Mouse (Mus musculus): ENCODE data around the gene Scgb1b29. TPM values are rescaled to one million over a fixed set of nuclear protein-coding genes. Genes with fewer than 3 reads are reported as not detected.

The Scgb1b29 gene
- not detected for total RNA-seq (2023)

DNA sequence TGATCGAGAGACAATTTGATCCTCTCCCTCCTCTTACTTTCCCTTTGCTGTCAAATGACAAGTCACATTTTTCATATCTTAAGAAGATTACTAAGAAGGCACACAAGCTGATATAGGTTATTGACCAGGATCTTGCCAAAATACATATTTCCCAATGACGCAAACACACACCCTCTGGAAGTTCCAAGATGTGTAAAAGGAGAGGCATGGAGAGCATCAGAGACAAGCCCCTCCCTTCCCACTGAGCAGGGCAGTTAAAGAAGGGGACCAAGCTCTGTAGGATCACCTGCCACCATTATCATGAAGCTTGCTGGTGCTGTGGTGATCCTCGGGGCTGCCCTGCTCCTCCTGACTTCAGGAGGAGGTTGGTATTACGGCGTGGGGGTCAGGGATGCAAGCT is at the start of gene Scgb1b29:
Gene Scgb1b29, plus strand, starts transcription at position 301 of the 400 bp plus-strand sequence.

Other genes with a start within 250 kb of the Scgb1b29 start
- gene Scgb2b11, start 230.4 kb upstream of the Scgb1b29 start, total RNA-seq (2023) = not detected
- not detected for gene Scgb1b11, start 218.7 kb upstream of the Scgb1b29 start, total RNA-seq (2023)
- not detected for gene Scgb2b12, start 114.3 kb upstream of the Scgb1b29 start, total RNA-seq (2023)
- not detected for gene Scgb1b12, start 107.4 kb upstream of the Scgb1b29 start, total RNA-seq (2023)

Measured in CD4-positive naive resting alpha-beta T cell, adult 76 days (primary cell).